Mouse (Mus musculus) c-Kit-positive CD71-positive TER-119-positive erythroid progenitor cells, embryonic 14.5 days (primary cell): ENCODE results near the gene Map6.

Experiments
- DNase-seq: peaks from one replicate; pipeline ENCODE4 v3.0.0-alpha.2; 2013; ENCODE audit warnings: low spot score

The Map6 gene

DNA sequence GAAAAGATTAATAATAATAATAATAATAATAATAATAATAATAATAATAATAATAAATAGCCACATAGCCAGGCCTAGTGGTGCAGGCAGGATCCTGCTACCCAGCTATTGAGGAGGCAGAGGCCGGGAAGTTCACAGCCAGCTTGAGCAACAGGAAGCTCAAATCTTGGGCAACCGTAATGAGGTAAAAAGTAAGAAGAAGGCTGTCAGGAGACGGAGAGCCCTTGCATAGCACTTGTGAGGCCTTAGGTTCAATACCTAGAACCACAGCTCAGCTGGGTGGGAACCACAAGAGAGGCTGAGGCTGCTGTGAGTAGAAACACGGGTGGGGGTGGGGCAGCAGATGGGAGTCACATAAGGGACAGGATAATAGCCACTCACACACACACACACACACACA lies 47.3 kb downstream of the Map6 start:
- no peak for DNase-seq

GRCm38 (mm10) chr7:99316207-99316606 lies 49.0 kb downstream of the Map6 start:
- DNase-seq = no peak

DNA sequence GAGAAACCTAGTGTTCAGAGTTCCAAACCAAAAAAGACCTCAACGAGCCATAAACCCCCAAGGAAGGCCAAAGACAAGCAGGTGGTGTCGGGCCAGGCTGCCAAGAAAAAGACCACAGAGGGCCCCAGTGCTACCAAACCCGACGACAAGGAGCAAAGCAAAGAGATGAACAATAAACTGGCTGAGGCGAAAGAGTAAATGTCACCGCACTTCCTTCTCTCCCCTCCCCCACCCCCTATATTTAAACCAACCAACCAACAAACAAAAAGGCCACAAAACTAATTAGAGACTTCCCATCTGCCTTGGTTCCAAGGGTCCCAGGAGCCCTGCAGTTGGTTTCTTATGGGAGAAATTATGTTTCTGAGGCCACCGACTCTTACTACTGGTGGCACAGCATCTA lies 50.2 kb downstream of the Map6 start:
- DNase-seq = no peak

DNA sequence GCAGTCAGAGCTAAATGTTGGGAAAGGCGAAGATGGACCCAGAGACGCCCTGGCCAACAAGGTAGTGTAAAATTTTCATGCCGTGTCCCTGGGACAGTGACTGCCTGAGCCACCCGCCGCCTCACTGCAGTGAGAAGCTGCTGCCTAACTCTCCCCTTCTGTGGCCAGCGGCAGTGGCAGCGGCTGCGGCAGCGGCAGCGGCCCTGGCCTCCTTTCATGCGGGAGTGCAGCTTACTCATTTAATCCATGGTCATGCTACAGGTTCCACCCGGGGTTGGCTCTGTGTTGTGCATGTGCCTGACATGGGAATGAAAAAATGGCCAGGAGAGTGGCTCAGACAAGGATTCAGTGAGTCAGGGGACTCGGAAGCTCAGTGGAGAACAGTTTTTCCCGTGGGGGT lies 53.3 kb downstream of the Map6 start:
- DNase-seq = no peak

DNA sequence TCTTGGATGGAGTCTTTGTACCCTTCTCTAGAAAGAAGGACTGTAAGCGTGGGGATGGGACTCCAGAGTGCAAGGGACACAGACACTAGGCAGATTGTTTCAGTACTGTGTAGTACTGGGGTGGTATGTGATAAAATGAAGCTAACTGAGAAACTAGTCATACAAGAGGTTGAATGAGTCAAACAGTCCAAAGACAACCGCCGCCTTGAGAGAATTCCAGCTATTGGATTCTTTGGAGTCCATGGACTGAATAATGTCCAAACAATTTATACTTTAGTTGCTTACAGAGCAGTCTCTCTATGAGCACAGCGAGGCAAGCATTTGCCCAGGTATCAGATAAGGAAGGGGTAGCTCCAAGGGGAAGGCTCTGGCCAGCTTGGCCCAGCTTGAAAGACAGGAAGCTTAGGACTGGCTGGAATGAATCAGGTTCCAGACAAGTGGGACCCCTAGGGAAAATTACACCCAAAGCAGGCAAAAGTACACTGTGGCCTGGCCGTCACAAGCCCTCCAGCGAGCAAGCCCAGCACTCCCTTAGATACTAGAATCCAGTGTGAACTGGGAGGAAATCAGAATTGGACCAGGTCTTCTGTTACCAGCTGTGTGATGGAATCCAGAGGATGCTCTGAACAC lies 55.6 kb downstream of the Map6 start:
- DNase-seq = no peak

- DNase-seq = no peak
These were observed 56.1 kb downstream of the Map6 start for GRCm38 (mm10) chr7:99323321-99323700.

DNA sequence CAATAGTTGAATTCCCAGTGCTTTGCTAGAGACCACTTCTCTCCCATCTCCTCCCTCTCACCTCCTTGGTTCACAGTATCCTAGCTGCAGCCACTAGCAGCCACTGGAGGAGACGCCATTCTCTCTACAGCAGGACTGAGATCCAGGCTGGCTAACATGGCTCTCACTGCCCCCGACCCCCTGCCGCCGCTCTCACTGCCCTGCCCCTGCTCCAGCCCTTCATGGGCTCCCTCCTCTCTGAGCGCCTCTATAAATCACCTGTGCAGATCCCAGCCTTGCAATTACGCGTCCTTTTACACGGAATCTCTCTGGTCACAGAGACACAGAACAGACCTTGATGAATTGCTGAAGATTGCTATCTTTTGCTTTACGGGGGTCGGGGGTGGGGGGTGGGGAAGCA lies 57.6 kb downstream of the Map6 start:
- no peak for DNase-seq

GRCm38 (mm10) chr7:99326128-99326527 lies 58.9 kb downstream of the Map6 start:
- DNase-seq = no peak

GRCm38 (mm10) chr7:99328847-99329246 lies 61.6 kb downstream of the Map6 start:
- no peak for DNase-seq

- DNase-seq = no peak
These were observed 62.8 kb downstream of the Map6 start for GRCm38 (mm10) chr7:99330012-99330411.

- DNase-seq = peak; percentile 22
These were observed 65.7 kb downstream of the Map6 start for GRCm38 (mm10) chr7:99332774-99333480.

GRCm38 (mm10) chr7:99340736-99341135 lies 73.5 kb downstream of the Map6 start:
- no peak for DNase-seq

GRCm38 (mm10) chr7:99343577-99343976 lies 76.3 kb downstream of the Map6 start:
- no peak for DNase-seq

DNA sequence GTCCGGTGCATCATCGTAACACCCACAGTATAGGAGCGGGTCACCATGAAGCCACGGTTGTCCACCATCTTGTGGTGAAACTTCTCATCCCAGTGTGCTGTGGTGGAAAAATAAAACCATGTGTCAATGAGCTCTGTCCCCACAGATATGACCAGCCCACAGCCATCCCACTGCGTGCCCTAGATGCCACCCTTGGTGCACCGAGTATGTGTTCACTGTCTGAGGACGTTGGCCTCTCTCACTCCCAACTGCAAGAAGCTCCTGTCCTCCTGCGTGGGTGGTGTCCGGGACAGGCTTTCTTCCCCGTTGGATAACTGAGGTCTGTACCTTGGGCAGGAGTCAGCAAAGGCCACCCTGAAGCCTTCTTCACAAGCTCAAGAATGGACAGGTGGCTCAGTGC lies 80.0 kb downstream of the Map6 start:
- DNase-seq = no peak

DNA sequence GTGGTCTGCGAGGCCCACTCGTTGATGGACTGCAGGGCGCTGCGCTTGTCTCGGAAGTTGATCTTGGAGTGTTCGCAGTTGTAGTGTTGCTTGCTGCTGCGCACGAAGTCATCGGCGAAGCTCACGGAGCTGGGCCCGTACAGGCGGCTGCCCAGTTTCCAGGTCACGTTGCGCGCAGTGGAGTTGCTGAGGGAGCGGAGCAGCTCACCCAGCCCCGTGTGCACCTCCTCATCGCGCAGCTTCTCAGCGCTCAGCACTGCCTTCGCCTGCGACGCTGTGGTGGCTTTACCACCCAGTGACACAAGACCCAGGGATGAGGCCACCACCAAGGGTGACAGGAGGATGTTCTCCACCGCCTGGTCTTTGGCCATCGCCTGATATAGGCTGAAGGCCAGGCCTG lies 81.6 kb downstream of the Map6 start:
- DNase-seq = no peak

GRCm38 (mm10) chr7:99349782-99350720 lies 82.8 kb downstream of the Map6 start:
- no peak for DNase-seq

GRCm38 (mm10) chr7:99351104-99351801 lies 84.0 kb downstream of the Map6 start:
- DNase-seq = no peak

DNA sequence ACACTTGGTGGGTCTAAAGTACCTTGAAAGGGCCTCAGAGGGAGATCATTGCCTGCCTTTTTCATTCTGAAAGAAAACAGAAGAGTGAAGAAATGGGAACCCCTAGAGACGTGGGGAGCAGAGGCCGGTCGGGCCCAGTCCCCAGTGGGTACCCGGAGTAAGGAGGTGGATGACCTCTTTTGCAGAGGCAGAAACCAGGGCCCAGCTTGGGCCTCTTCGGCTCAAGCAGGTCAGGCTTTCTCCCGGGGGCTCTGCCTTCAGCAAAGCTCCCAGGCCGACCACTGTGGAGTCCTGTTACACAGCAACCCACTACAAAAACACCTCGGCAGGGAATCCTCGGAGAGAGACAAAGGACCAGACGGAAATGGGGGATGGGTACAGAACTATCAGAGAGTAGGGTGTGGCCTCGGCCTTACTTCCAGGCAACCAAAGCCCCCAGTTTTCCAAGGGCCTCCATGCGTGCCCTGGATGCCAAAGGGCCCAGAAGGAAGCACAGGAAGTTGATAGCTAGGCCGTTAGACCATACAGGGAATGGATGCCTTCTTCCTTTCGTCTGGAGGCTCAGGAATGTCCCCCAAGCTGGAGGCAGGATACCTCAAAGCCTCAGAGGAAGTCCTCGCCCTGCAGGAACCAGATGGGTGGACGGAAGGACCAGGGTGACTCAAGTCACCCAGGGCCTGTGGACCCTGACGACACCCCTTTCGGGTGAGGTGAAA lies 84.7 kb downstream of the Map6 start:
- no peak for DNase-seq

GRCm38 (mm10) chr7:99352526-99353400 lies 85.5 kb downstream of the Map6 start, which contains the start of gene Serpinh1:
Serpinh1 (minus strand) TSS chr7:99353239.
- no peak for DNase-seq

- DNase-seq = no peak
These were observed 88.5 kb downstream of the Map6 start for GRCm38 (mm10) chr7:99355731-99356131.
